Mouse (Mus musculus): ENCODE results near the gene Cdc42ep2. TPM values are rescaled to one million over a fixed set of nuclear protein-coding genes. Genes with fewer than 3 reads are reported as not detected.

Cdc42ep2 gene
- total and polyA plus RNA-seq, 3 experiments, result 1.1 to 1.7 TPM; not detected in 1

- TF ChIP-seq MEF2A (IDR thresholded peaks at IDR 0.05; ENCODE audit: extremely low read depth, insufficient replicate concordance, low read depth, low read length, poor library complexity, severe bottlenecking) (no peak), JUND (IDR thresholded peaks at IDR 0.05; ENCODE audit: low read depth, low read length) (0 out of 2 replicates have a peak, but pooled peaks have one; percentile 27), RAD21 (IDR thresholded peaks at IDR 0.05; ENCODE audit: low read depth, low read length) (peak; percentile 83), ZMIZ1 (IDR thresholded peaks at IDR 0.05; ENCODE audit: low read depth, low read length) (peak; percentile 57; the same call in 1 of the 2 replicates)
Observed at GRCm38 (mm10) chr19:5877618-5878361, 46.8 kb downstream of the Cdc42ep2 start, which contains the start of gene Slc25a45 (continued).

DNA sequence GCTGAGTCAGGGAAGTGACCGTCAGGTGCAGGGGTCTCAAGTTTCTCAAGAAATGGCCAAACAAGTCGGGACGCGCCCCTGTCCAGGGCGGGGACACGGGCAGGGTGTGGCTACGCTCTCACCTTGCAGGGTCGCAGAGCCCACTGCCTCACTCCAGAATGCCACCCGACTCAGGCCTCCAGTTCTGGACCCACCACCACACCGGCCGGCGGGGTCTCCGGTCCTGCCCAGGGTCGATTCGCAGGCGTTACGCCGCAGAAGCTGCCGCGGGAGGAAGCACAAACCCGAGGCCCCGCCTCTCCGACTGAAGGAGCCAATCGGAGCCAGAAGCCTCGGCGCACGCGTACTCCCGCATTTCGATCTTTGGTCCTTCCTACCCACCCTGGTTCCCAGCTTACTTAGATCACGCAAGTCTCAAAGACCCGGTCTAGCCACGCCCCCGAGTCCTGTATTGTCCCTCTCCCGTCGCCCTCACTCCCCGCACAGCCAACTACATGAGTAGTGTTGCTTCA, 49.6 kb downstream of the Cdc42ep2 start, which contains the start of gene Frmd8:
Frmd8 (minus strand) TSS at position 306 of the 512 bp plus-strand sequence.
- Histone ChIP-seq H3K36me3 (ENCODE audit: control insufficient read depth in 1 of 2, insufficient read depth in 2 of 2, low read length in 2 of 2) (peaks cover 0 to 14% of the 10 kb centered on the region in 2 experiments; a peak in 2 of 4 replicates), H3K9ac (ENCODE audit: control insufficient read depth, low read depth, low read length, poor library complexity, severe bottlenecking) (peak within 1 kb of the TSS; percentile 90), H3K4me1 (ENCODE audit: control insufficient read depth in 1 of 2, insufficient read depth in 2 of 2, low read length in 2 of 2) (peaks cover 4 to 24% of the 10 kb centered on the region in 2 experiments), H3K27ac (ENCODE audit: control insufficient read depth, low read depth, low read length) (peak within 1 kb of the TSS; percentile 39), H3K27me3 (ENCODE audit: control insufficient read depth in 1 of 2, insufficient read depth in 2 of 2, low read length in 2 of 2) (no peaks in the 10 kb centered on the region), H3K4me3 (ENCODE audit: control insufficient read depth in 1 of 2, insufficient read depth in 1 of 2, low read depth in 2 of 2, low read length in 2 of 2) (peak within 1 kb of the TSS; percentile 87 to 91), H3K79me2 (ENCODE audit: control insufficient read depth, insufficient read depth, low read length, poor library complexity) (peaks cover 20% of the 10 kb centered on the region), H3K9me3 (replicated peaks; ENCODE audit: insufficient read depth, low read length) (no peaks in the 10 kb centered on the region)
- peak; percentile 98 for DNase-seq (ENCODE audit: low read depth, low spot score)
- TF ChIP-seq MXI1 (IDR thresholded peaks at IDR 0.05; ENCODE audit: low read depth, low read length) (peak; percentile 63), EP300 (IDR thresholded peaks at IDR 0.05; ENCODE audit: low read depth in 1 of 2, low read length in 2 of 2) (no peak), MAX (IDR thresholded peaks at IDR 0.05; ENCODE audit: low read length) (peak; percentile 63), ZMIZ1 (IDR thresholded peaks at IDR 0.05; ENCODE audit: low read depth, low read length) (peak; percentile 81), E2F4 (IDR thresholded peaks at IDR 0.05; ENCODE audit: borderline replicate concordance, low read depth, low read length) (no peak), TCF12 (IDR thresholded peaks at IDR 0.05; ENCODE audit: low read depth, low read length) (peak; percentile 42; the same call in 1 of the 2 replicates), TBP (IDR thresholded peaks at IDR 0.05; ENCODE audit: low read depth, low read length) (peak; percentile 55; the same call in 1 of the 2 replicates), KAT2A (conservative IDR thresholded peaks at IDR 0.05; ENCODE audit: low read depth, low read length) (no peak; the same call in 1 of the 2 replicates), POLR2A (IDR thresholded peaks at IDR 0.05; ENCODE audit: control insufficient read depth in 1 of 2, insufficient read depth in 1 of 2, low read depth in 1 of 2, low read length in 2 of 2, poor library complexity in 1 of 2) (peak; percentile 64 to 78; a peak in 3 of 4 replicates), USF1 (IDR thresholded peaks at IDR 0.05; ENCODE audit: low read depth, low read length) (no peak), GATA1 (IDR thresholded peaks at IDR 0.05; ENCODE audit: low read depth, low read length) (no peak), CTCF (IDR thresholded peaks at IDR 0.05 in 2 of 3, conservative IDR thresholded peaks at IDR 0.05 in 1 of 3; ENCODE audit: control insufficient read depth in 1 of 3, insufficient read depth in 1 of 3, low read depth in 2 of 3, low read length in 3 of 3, poor library complexity in 1 of 3, severe bottlenecking in 1 of 3) (no peak), NELFE (IDR thresholded peaks at IDR 0.05; ENCODE audit: low read depth, low read length) (peak; percentile 90), MAZ (IDR thresholded peaks at IDR 0.05; ENCODE audit: low read depth, low read length) (peak; percentile 25; the same call in 1 of the 2 replicates), UBTF (IDR thresholded peaks at IDR 0.05; ENCODE audit: borderline replicate concordance, insufficient read depth, low read depth, low read length) (no peak), POLR2AphosphoS2 (IDR thresholded peaks at IDR 0.05; ENCODE audit: low read length) (peak; percentile 74), SIN3A (IDR thresholded peaks at IDR 0.05; ENCODE audit: low read length) (peak; percentile 82), ELF1 (IDR thresholded peaks at IDR 0.05; ENCODE audit: low read depth, low read length) (0 out of 2 replicates have a peak, but pooled peaks have one; percentile 22), NRF1 (IDR thresholded peaks at IDR 0.05; ENCODE audit: insufficient read depth, low read depth, low read length, poor library complexity, severe bottlenecking) (peak; percentile 81), SMC3 (IDR thresholded peaks at IDR 0.05; ENCODE audit: low read depth, low read length) (no peak), HCFC1 (IDR thresholded peaks at IDR 0.05; ENCODE audit: low read depth, low read length) (peak; percentile 70; the same call in 1 of the 2 replicates)
